Mouse (Mus musculus) brown adipose tissue, adult 24 weeks (tissue): ENCODE measurements around the gene Krt87. TPM values are rescaled to one million over a fixed set of nuclear protein-coding genes. Genes with fewer than 3 reads are reported as not detected.

Experiments used
- H3K27ac ChIP-seq: fragments of 200-500 bp; replicated peaks from 2 replicates; pipeline ENCODE4 v1.5.1; 2012; ENCODE audit warnings: low read depth, mild to moderate bottlenecking, low read length
- H3K4me1 ChIP-seq: fragments of 200-500 bp; 2 replicates; pipeline ENCODE4 v1.6.1; 2012; ENCODE audit warnings: low read length, mixed read lengths; ENCODE audit not compliant: control insufficient read depth, insufficient read depth, insufficient read length
- H3K4me3 ChIP-seq: fragments of 200-500 bp; 2 replicates; pipeline ENCODE4 v1.5.1; 2012; ENCODE audit warnings: low read depth, mild to moderate bottlenecking, low read length, moderate library complexity; ENCODE audit not compliant: insufficient read depth
- polyA plus RNA-seq: library from polyadenylated mRNA; stranded (reverse); fragments of >200 nt; gene quantifications from 2 replicates; pipeline ENCODE4 v1.2.4, GENCODE M21; 2012; ENCODE audit not compliant: missing spikeins, insufficient read depth, insufficient read length

The Krt87 gene
- polyA plus RNA-seq, 1 experiment = not detected

DNA sequence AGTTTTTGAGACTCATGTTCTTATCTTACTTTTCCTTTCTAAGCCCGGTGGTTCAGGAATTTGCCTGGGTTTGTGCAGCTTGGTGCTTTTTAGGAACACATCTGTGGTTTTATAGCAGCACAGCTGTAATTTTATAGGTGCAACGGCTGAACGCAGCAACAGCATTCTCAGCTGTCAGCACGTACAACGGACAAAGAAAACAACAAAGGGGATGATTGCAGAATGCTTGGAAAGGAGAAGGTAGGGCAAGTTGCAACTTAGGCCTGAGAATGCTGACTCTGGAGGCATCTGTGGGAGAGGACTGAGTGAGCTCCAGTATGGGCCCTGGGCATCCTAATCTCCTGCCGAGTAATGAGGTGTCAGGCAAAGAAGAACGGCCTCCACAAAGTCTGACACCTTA lies 42.1 kb downstream of the Krt87 start:
- Histone ChIP-seq H3K4me1 (no peaks in the 10 kb centered on the region), H3K27ac (no peak overlapping the region), H3K4me3 (no peak overlapping the region)

- H3K4me3 ChIP-seq = no peak overlapping the region
- no peak overlapping the region for H3K27ac ChIP-seq
- no peaks in the 10 kb centered on the region for H3K4me1 ChIP-seq
These were observed 43.7 kb downstream of the Krt87 start for GRCm38 (mm10) chr15:101394908-101395307.

DNA sequence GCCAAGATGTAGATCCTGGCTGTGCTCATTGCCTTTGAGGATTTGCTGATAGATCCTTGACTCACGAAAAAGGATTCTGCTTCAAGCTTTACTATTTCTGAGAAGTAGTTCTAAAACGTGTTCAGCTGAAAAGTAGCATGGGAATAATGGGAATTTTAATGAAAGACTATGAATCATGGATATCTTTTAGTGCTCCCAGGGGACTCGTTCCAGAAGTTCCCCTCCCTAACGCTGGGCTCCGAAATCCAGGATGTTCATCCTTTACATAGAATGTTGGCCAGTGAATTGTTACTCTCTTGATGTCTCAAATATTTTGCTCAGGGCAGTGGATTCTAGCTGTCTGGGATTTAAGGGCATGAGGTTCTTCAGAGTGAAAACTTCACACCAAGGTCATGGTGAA lies 46.4 kb downstream of the Krt87 start:
- Histone ChIP-seq H3K4me3 (no peak overlapping the region), H3K27ac (no peak overlapping the region), H3K4me1 (no peaks in the 10 kb centered on the region)

- H3K4me3 ChIP-seq = no peak overlapping the region
- no peaks in the 10 kb centered on the region for H3K4me1 ChIP-seq
- H3K27ac ChIP-seq = no peak overlapping the region
These were observed 48.4 kb downstream of the Krt87 start for GRCm38 (mm10) chr15:101390203-101390602.

DNA sequence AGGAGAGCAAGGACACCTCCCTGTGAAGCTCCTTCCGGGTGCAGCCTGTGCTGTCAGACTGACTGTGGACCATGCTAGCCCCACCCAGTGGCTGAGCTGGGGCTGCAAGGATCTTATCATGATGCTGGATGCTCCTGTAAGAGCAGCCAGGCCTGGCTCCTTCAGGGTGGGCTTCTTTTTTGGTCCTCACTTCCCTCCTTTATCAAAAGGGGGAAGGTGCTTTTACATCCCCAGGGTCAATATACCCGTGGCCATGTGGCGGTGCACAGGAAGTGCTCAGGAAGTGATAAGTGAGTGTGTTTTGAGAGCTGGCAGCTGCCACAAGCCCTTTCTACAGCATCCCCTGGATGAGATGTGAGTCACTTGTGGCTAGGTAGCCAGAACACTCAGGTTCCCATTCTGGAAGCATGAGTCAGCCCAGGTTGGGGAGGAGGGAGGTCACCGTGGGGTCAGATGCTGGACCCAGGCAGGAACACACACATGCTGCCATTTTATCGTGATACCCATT lies 50.5 kb downstream of the Krt87 start:
- no peak overlapping the region for H3K4me3 ChIP-seq
- H3K4me1 ChIP-seq = no peaks in the 10 kb centered on the region
- H3K27ac ChIP-seq = no peak overlapping the region

GRCm38 (mm10) chr15:101387176-101387575 lies 51.4 kb downstream of the Krt87 start:
- no peaks in the 10 kb centered on the region for H3K4me1 ChIP-seq
- H3K27ac ChIP-seq = no peak overlapping the region
- H3K4me3 ChIP-seq = no peak overlapping the region

- Histone ChIP-seq H3K4me1 (no peaks in the 10 kb centered on the region), H3K4me3 (no peak overlapping the region), H3K27ac (no peak overlapping the region)
These were observed 53.5 kb downstream of the Krt87 start for GRCm38 (mm10) chr15:101385064-101385463.

DNA sequence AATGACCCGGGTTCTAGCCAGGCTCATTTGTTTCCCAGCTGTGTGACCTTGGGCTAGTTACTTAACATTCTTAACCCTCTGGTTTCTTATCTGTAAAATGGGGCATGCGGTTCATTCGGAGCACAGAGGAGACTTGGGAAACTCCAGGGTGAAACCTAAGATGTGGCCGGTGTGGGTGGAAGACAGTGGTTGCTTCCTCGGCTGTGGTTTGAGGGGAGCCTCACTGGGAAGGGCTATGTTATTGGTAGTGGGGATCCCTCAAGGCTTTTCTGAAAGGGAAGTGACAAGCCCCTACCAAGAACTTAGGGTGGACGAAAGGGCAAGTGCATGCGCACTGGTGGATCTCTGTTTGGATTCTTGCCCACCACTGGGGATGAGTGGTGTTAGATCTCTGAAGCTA lies 54.0 kb downstream of the Krt87 start:
- Histone ChIP-seq H3K4me1 (no peaks in the 10 kb centered on the region), H3K4me3 (no peak overlapping the region), H3K27ac (no peak overlapping the region)

DNA sequence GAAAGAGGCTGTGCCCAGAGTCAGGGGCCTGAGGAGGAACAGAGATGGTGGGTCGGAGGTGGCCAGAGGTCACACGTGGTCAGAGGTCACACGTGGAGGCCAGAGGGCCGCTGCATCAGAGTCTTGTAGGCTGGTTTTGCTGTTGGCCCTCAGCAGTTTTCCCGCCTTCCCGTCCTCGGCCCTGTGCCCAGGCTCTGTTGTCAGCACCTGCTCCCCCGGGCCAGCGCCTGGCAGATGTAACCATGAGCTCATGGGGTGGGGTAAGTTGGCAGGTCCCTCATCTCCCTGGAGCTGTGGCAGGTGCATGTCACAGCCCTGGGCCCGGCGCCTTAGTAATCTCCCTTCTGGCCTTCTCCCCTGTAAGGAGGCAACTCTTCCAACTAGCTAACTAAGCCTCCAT lies 55.8 kb downstream of the Krt87 start:
- H3K4me3 ChIP-seq = no peak overlapping the region
- no peaks in the 10 kb centered on the region for H3K4me1 ChIP-seq
- H3K27ac ChIP-seq = no peak overlapping the region

DNA sequence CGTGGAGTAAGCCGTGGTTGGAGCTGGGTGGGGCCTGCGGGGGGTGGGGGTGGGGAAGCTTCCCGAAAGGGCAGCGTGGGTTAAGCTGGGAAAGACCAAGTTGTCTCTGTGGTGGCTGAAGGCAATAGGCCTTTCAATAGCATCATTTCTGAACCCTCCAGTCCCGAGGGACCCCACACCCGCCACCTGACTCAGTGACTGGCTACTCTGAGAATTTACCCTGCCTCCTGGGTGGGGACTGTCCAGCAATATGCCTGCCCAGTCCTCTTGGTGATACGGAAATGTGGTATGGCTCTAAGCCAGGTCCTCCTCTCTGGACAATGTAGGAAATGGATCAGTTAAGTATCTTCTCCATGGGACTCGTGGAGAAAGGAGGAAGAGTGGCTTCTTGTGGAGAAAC lies 56.8 kb downstream of the Krt87 start:
- Histone ChIP-seq H3K4me1 (no peaks in the 10 kb centered on the region), H3K4me3 (no peak overlapping the region), H3K27ac (no peak overlapping the region)

Other genes with a start within 250 kb of the Krt87 start
- gene Grasp, start 214.6 kb downstream of the Krt87 start, polyA plus RNA-seq = 1.7 and 3.7 TPM in 2 replicates
- gene Nr4a1, start 184.5 kb downstream of the Krt87 start, polyA plus RNA-seq = 20.8 and 136 TPM in 2 replicates
- 34.8 and 38.0 TPM in 2 replicates for gene Atg101, start 154.5 kb downstream of the Krt87 start, polyA plus RNA-seq
- 0.91 TPM in 1 of 2 replicates, not detected in the other for gene 6030408B16Rik, start 145.6 kb downstream of the Krt87 start, polyA plus RNA-seq
- gene Krt80, start 68.6 kb downstream of the Krt87 start, polyA plus RNA-seq = 1.5 and 2.3 TPM in 2 replicates
- gene Krt7, start 27.8 kb downstream of the Krt87 start, polyA plus RNA-seq = not detected in 2 replicates
- not detected in 2 replicates for gene Krt88, start 8.9 kb upstream of the Krt87 start, polyA plus RNA-seq
- gene Krt81, start 24.9 kb upstream of the Krt87 start, polyA plus RNA-seq = not detected in 2 replicates
- gene Krt86, start 34.7 kb upstream of the Krt87 start, polyA plus RNA-seq = not detected in 2 replicates
- gene Krt83, start 52.7 kb upstream of the Krt87 start, polyA plus RNA-seq = not detected in 2 replicates
- gene Gm49425, start 78.5 kb upstream of the Krt87 start, polyA plus RNA-seq = not detected in 2 replicates
- not detected in 2 replicates for gene Krt84, start 94.0 kb upstream of the Krt87 start, polyA plus RNA-seq
- gene Krt82, start 111.9 kb upstream of the Krt87 start, polyA plus RNA-seq = not detected in 2 replicates
- gene Krt90, start 124.1 kb upstream of the Krt87 start, polyA plus RNA-seq = not detected in 2 replicates
- not detected in 2 replicates for gene Krt75, start 135.1 kb upstream of the Krt87 start, polyA plus RNA-seq
- gene Gm5414, start 189.4 kb upstream of the Krt87 start, polyA plus RNA-seq = not detected in 2 replicates
- gene Gm5478, start 208.6 kb upstream of the Krt87 start, polyA plus RNA-seq = not detected in 2 replicates
- not detected in 2 replicates for gene Krt6b, start 241.5 kb upstream of the Krt87 start, polyA plus RNA-seq